Mouse (Mus musculus): ENCODE measurements around the gene Ripk3.

GRCm38 (mm10) chr14:55828716-55829263 is 40.1 kb upstream of the Ripk3 start:
- TF ChIP-seq CTCF (IDR thresholded peaks at IDR 0.05) (no peak), EP300 (IDR thresholded peaks at IDR 0.05) (no peak)

All from lung, postnatal 0 days (tissue).